Mouse (Mus musculus): ENCODE measurements around the gene Rbms1. TPM values are rescaled to one million over a fixed set of nuclear protein-coding genes. Genes with fewer than 3 reads are reported as not detected.

Rbms1 gene
- polyA plus RNA-seq, 1 experiment from 2014 or later: 146 TPM

GRCm38 (mm10) chr2:60802828-60803227 lies 160.2 kb downstream of the Rbms1 start:
- Histone ChIP-seq H3K36me3 (ENCODE audit: control insufficient read depth, insufficient read depth, low read length) (no peaks in the 10 kb centered on the region), H3K4me3 (ENCODE audit: low read depth, low read length) (no peak overlapping the region), H3K9me3 (ENCODE audit: control insufficient read depth, low read depth, low read length) (no peaks in the 10 kb centered on the region), H3K27ac (ENCODE audit: low read length) (no peak overlapping the region), H3K4me1 (ENCODE audit: control insufficient read depth, insufficient read depth, low read length) (peaks cover 39% of the 10 kb centered on the region), H3K27me3 (ENCODE audit: control insufficient read depth, insufficient read depth, low read length) (no peaks in the 10 kb centered on the region), H3K9ac (replicated peaks; ENCODE audit: low read depth, low read length) (no peak overlapping the region), H3K4me2 (replicated peaks; ENCODE audit: low read depth, low read length) (no peak overlapping the region)
- no peak for ATAC-seq (ENCODE audit: insufficient number of reproducible peaks, insufficient read depth, low FRiP score, low read depth)
- WGBS: 45% methylated on average over 8 of the region's 8 CpGs

- H3K36me3 ChIP-seq (ENCODE audit: control insufficient read depth, insufficient read depth, low read length): no peaks in the 10 kb centered on the region
- H3K4me2 ChIP-seq (replicated peaks; ENCODE audit: low read depth, low read length): no peak overlapping the region
- H3K27ac ChIP-seq (ENCODE audit: low read length): no peak overlapping the region
- no peaks in the 10 kb centered on the region for H3K27me3 ChIP-seq (ENCODE audit: control insufficient read depth, insufficient read depth, low read length)
- no peak overlapping the region for H3K9ac ChIP-seq (replicated peaks; ENCODE audit: low read depth, low read length)
- ATAC-seq (ENCODE audit: insufficient number of reproducible peaks, insufficient read depth, low FRiP score, low read depth): no peak
- H3K4me1 ChIP-seq (ENCODE audit: control insufficient read depth, insufficient read depth, low read length): peaks cover 33% of the 10 kb centered on the region
- WGBS: 48% methylated on average over 4 of the region's 4 CpGs
- no peak overlapping the region for H3K4me3 ChIP-seq (ENCODE audit: low read depth, low read length)
- no peaks in the 10 kb centered on the region for H3K9me3 ChIP-seq (ENCODE audit: control insufficient read depth, low read depth, low read length)
These were observed 160.8 kb downstream of the Rbms1 start for GRCm38 (mm10) chr2:60802191-60802590.

- Histone ChIP-seq H3K9me3 (ENCODE audit: control insufficient read depth, low read depth, low read length) (no peaks in the 10 kb centered on the region), H3K27ac (ENCODE audit: low read length) (no peak overlapping the region; the same call in 1 of the 2 replicates), H3K4me1 (ENCODE audit: control insufficient read depth, insufficient read depth, low read length) (peaks cover 31% of the 10 kb centered on the region), H3K36me3 (ENCODE audit: control insufficient read depth, insufficient read depth, low read length) (no peaks in the 10 kb centered on the region), H3K4me2 (replicated peaks; ENCODE audit: low read depth, low read length) (peak overlapping the region; percentile 37; the same call in 1 of the 2 replicates), H3K9ac (replicated peaks; ENCODE audit: low read depth, low read length) (no peak overlapping the region), H3K27me3 (ENCODE audit: control insufficient read depth, insufficient read depth, low read length) (no peaks in the 10 kb centered on the region), H3K4me3 (ENCODE audit: low read depth, low read length) (no peak overlapping the region)
- ATAC-seq (ENCODE audit: insufficient number of reproducible peaks, insufficient read depth, low FRiP score, low read depth): no peak
- 55% methylated on average over 12 of the region's 12 CpGs for WGBS
These were observed 161.3 kb downstream of the Rbms1 start for GRCm38 (mm10) chr2:60801571-60802155.

GRCm38 (mm10) chr2:60800921-60801558 lies 162.0 kb downstream of the Rbms1 start:
- Histone ChIP-seq H3K4me2 (replicated peaks; ENCODE audit: low read depth, low read length) (peak overlapping the region; percentile 37), H3K9me3 (ENCODE audit: control insufficient read depth, low read depth, low read length) (no peaks in the 10 kb centered on the region), H3K4me1 (ENCODE audit: control insufficient read depth, insufficient read depth, low read length) (peaks cover 31% of the 10 kb centered on the region), H3K4me3 (ENCODE audit: low read depth, low read length) (no peak overlapping the region), H3K27ac (ENCODE audit: low read length) (no peak overlapping the region; the same call in 1 of the 2 replicates), H3K9ac (replicated peaks; ENCODE audit: low read depth, low read length) (no peak overlapping the region), H3K27me3 (ENCODE audit: control insufficient read depth, insufficient read depth, low read length) (no peaks in the 10 kb centered on the region), H3K36me3 (ENCODE audit: control insufficient read depth, insufficient read depth, low read length) (peaks cover 1% of the 10 kb centered on the region; the same call in 1 of the 2 replicates)
- no peak for ATAC-seq (ENCODE audit: insufficient number of reproducible peaks, insufficient read depth, low FRiP score, low read depth)
- 33% methylated on average over 15 of the region's 15 CpGs for WGBS

GRCm38 (mm10) chr2:60799816-60800215 lies 163.2 kb downstream of the Rbms1 start:
- 90% methylated on average over 7 of the region's 7 CpGs for WGBS
- H3K27ac ChIP-seq (ENCODE audit: low read length): no peak overlapping the region
- no peak overlapping the region for H3K9ac ChIP-seq (replicated peaks; ENCODE audit: low read depth, low read length)
- no peaks in the 10 kb centered on the region for H3K9me3 ChIP-seq (ENCODE audit: control insufficient read depth, low read depth, low read length)
- no peak overlapping the region for H3K4me3 ChIP-seq (ENCODE audit: low read depth, low read length)
- ATAC-seq (ENCODE audit: insufficient number of reproducible peaks, insufficient read depth, low FRiP score, low read depth): no peak
- H3K27me3 ChIP-seq (ENCODE audit: control insufficient read depth, insufficient read depth, low read length): no peaks in the 10 kb centered on the region
- H3K4me1 ChIP-seq (ENCODE audit: control insufficient read depth, insufficient read depth, low read length): peaks cover 26% of the 10 kb centered on the region
- no peak overlapping the region for H3K4me2 ChIP-seq (replicated peaks; ENCODE audit: low read depth, low read length)
- H3K36me3 ChIP-seq (ENCODE audit: control insufficient read depth, insufficient read depth, low read length): peaks cover 8% of the 10 kb centered on the region

- no peak overlapping the region for H3K4me2 ChIP-seq (replicated peaks; ENCODE audit: low read depth, low read length)
These were observed 164.0 kb downstream of the Rbms1 start for GRCm38 (mm10) chr2:60798767-60799529.

GRCm38 (mm10) chr2:60796969-60797669 lies 165.9 kb downstream of the Rbms1 start:
- Histone ChIP-seq H3K36me3 (ENCODE audit: control insufficient read depth, insufficient read depth, low read length) (peaks cover 10% of the 10 kb centered on the region), H3K4me3 (ENCODE audit: low read depth, low read length) (no peak overlapping the region), H3K27ac (ENCODE audit: low read length) (no peak overlapping the region), H3K9me3 (ENCODE audit: control insufficient read depth, low read depth, low read length) (no peaks in the 10 kb centered on the region), H3K27me3 (ENCODE audit: control insufficient read depth, insufficient read depth, low read length) (no peaks in the 10 kb centered on the region), H3K9ac (replicated peaks; ENCODE audit: low read depth, low read length) (no peak overlapping the region), H3K4me1 (ENCODE audit: control insufficient read depth, insufficient read depth, low read length) (peaks cover 15% of the 10 kb centered on the region), H3K4me2 (replicated peaks; ENCODE audit: low read depth, low read length) (no peak overlapping the region)
- WGBS: 84% methylated on average over 17 of the region's 17 CpGs
- ATAC-seq (ENCODE audit: insufficient number of reproducible peaks, insufficient read depth, low FRiP score, low read depth): no peak

More at GRCm38 (mm10) chr2:60798767-60799529, 164.0 kb downstream of the Rbms1 start:
- Histone ChIP-seq H3K4me1 (ENCODE audit: control insufficient read depth, insufficient read depth, low read length) (peaks cover 23% of the 10 kb centered on the region), H3K9ac (replicated peaks; ENCODE audit: low read depth, low read length) (no peak overlapping the region), H3K27ac (ENCODE audit: low read length) (no peak overlapping the region), H3K4me3 (ENCODE audit: low read depth, low read length) (no peak overlapping the region), H3K36me3 (ENCODE audit: control insufficient read depth, insufficient read depth, low read length) (peaks cover 10% of the 10 kb centered on the region), H3K9me3 (ENCODE audit: control insufficient read depth, low read depth, low read length) (no peaks in the 10 kb centered on the region), H3K27me3 (ENCODE audit: control insufficient read depth, insufficient read depth, low read length) (no peaks in the 10 kb centered on the region)
- no peak for ATAC-seq (ENCODE audit: insufficient number of reproducible peaks, insufficient read depth, low FRiP score, low read depth)
- 76% methylated on average over 17 of the region's 17 CpGs for WGBS

GRCm38 (mm10) chr2:60796616-60796968 lies 166.4 kb downstream of the Rbms1 start:
- peaks cover 12% of the 10 kb centered on the region for H3K4me1 ChIP-seq (ENCODE audit: control insufficient read depth, insufficient read depth, low read length)
- no peaks in the 10 kb centered on the region for H3K9me3 ChIP-seq (ENCODE audit: control insufficient read depth, low read depth, low read length)
- no peak overlapping the region for H3K4me3 ChIP-seq (ENCODE audit: low read depth, low read length)
- H3K36me3 ChIP-seq (ENCODE audit: control insufficient read depth, insufficient read depth, low read length): peaks cover 10% of the 10 kb centered on the region
- no peaks in the 10 kb centered on the region for H3K27me3 ChIP-seq (ENCODE audit: control insufficient read depth, insufficient read depth, low read length)
- WGBS: 78% methylated on average over 2 of the region's 2 CpGs
- no peak overlapping the region for H3K9ac ChIP-seq (replicated peaks; ENCODE audit: low read depth, low read length)
- H3K4me2 ChIP-seq (replicated peaks; ENCODE audit: low read depth, low read length): no peak overlapping the region
- no peak for ATAC-seq (ENCODE audit: insufficient number of reproducible peaks, insufficient read depth, low FRiP score, low read depth)
- H3K27ac ChIP-seq (ENCODE audit: low read length): no peak overlapping the region

Data from stomach, embryonic 14.5 days (tissue).